33 mouse cellular contexts compared by ENCODE assay signal in the genomic region with DNA sequence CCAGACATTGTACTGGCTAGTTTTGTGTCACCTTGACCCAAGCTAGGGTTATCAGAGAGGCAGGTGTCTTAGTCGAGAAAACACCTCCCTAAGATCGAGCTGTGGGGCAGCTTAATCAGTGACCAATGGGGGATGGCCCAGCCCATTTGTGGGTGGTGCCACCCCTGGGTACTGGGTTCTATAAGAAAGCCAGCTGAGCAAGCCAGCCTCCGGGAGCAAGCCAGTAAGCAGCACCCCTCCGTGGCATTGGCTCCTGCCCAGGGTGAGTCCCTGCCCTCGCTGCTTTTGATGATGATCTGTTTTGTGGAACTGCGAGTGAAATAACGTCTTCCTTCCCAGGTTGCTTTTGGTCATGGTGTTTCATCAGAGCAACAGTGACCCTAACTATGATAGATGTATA.
"Had no signal": no experiment of that assay in that cellular context is flagged by ENCODE, and none has a peak within 500 bp of the region (broad histone marks: within the 10 kb centered on the region; RNA-seq: fewer than 3 reads in every experiment).

No protein-coding gene starts in this region.

- H3K4me1 ChIP-seq: hindbrain, embryonic 12.5 days had no signal

- H3K9ac ChIP-seq: heart, embryonic 15.5 days; hindbrain, embryonic 12.5 days; hindbrain, embryonic 13.5 days; hindbrain, embryonic 14.5 days; hindbrain, embryonic 15.5 days; intestine, embryonic 15.5 days; kidney, embryonic 15.5 days had no signal

- H3K27ac ChIP-seq: heart, embryonic 13.5 days; heart, embryonic 15.5 days; hindbrain, embryonic 10.5 days; hindbrain, embryonic 12.5 days; hindbrain, embryonic 13.5 days; hindbrain, embryonic 14.5 days; hindbrain, embryonic 15.5 days; hindbrain, postnatal 0 days; intestine, embryonic 15.5 days; kidney, embryonic 15.5 days; kidney, postnatal 0 days; left cerebral cortex, adult 2 months had no signal

- H3K27me3 ChIP-seq: heart, embryonic 12.5 days; heart, embryonic 13.5 days; heart, embryonic 15.5 days; hindbrain, embryonic 12.5 days; hindbrain, embryonic 13.5 days; hindbrain, embryonic 15.5 days; intestine, embryonic 15.5 days; kidney, embryonic 15.5 days had no signal

- H3K4me2 ChIP-seq: heart, embryonic 11.5 days; hindbrain, embryonic 12.5 days; hindbrain, embryonic 13.5 days; hindbrain, embryonic 14.5 days; hindbrain, embryonic 15.5 days; intestine, embryonic 15.5 days; kidney, embryonic 15.5 days had no signal

- H3K9me3 ChIP-seq: heart, embryonic 12.5 days; heart, embryonic 13.5 days; heart, embryonic 15.5 days; hindbrain, embryonic 10.5 days; hindbrain, embryonic 12.5 days; hindbrain, embryonic 13.5 days; hindbrain, embryonic 15.5 days; intestine, embryonic 15.5 days; kidney, embryonic 15.5 days had no signal

- H3K36me3 ChIP-seq: heart, embryonic 12.5 days; heart, embryonic 13.5 days; heart, embryonic 15.5 days; hindbrain, embryonic 10.5 days; hindbrain, embryonic 12.5 days; hindbrain, embryonic 13.5 days; hindbrain, embryonic 15.5 days; intestine, embryonic 15.5 days; kidney, embryonic 15.5 days had no signal

- ATAC-seq: hindbrain, embryonic 16.5 days; hindbrain, postnatal 0 days; inflammation-experienced regulatory T-cells, adult 6 months; intestine, embryonic 15.5 days; intestine, embryonic 16.5 days; intestine, postnatal 0 days had no signal

- H3K4me3 ChIP-seq: heart, embryonic 12.5 days; heart, embryonic 13.5 days; heart, embryonic 15.5 days; hindbrain, embryonic 10.5 days; hindbrain, embryonic 12.5 days; hindbrain, embryonic 13.5 days; hindbrain, embryonic 15.5 days; intestine, embryonic 15.5 days; kidney, embryonic 15.5 days; layer of hippocampus, adult 2 months had no signal

- DNase-seq: heart, postnatal 10 days; heart, postnatal 14 days; heart, postnatal 36 days; kidney, adult 11 months; kidney, adult 18-20 months; kidney, adult 2 months; kidney, adult 8-10 months; kidney, adult 9 months; kidney, postnatal 10 days; kidney, postnatal 14 days; kidney, postnatal 36 days; kidney, postnatal 4 days; layer of hippocampus, adult 9-11 months; layer of hippocampus, postnatal 36 days had no signal
